Mouse (Mus musculus) embryonic facial prominence, embryonic 14.5 days (tissue): Measurements from ENCODE around the gene Vps4b. TPM values are rescaled to one million over a fixed set of nuclear protein-coding genes. Genes with fewer than 3 reads are reported as not detected.
"Not testable (repeated sequence)": the region's sequence is repeated elsewhere in the genome, so short reads cannot be mapped to it uniquely, and the experiment has no call there.

Experiments used
- ATAC-seq: fragments of 200-750 bp; cut with Nextera tagmentation; 2 replicates; pipeline ENCODE4 v1.8.0; 2017; ENCODE audit warnings: low read depth, moderate number of reproducible peaks, moderate TSS enrichment
- DNase-seq: peaks from one replicate; pipeline ENCODE4 v3.0.0-alpha.2; 2015; ENCODE audit warnings: low spot score
- H3K27ac ChIP-seq: fragments of 300-500 bp; sonication (generic); replicated peaks from 2 replicates; pipeline ENCODE4 v1.5.1; 2014; ENCODE audit warnings: low read depth, mild to moderate bottlenecking, low read length, moderate library complexity
- H3K27me3 ChIP-seq: fragments of 300-500 bp; sonication (generic); replicated peaks from 2 replicates; pipeline ENCODE4 v1.6.1; 2014; ENCODE audit warnings: low read length; ENCODE audit not compliant: control insufficient read depth, insufficient read depth
- H3K36me3 ChIP-seq: fragments of 300-500 bp; sonication (generic); 2 replicates; pipeline ENCODE4 v1.6.1; 2014; ENCODE audit warnings: low read length, mixed read lengths; ENCODE audit not compliant: control insufficient read depth, insufficient read depth
- H3K4me1 ChIP-seq: fragments of 300-500 bp; sonication (generic); 2 replicates; pipeline ENCODE4 v1.6.1; 2014; ENCODE audit warnings: antibody characterized with exemption, low read length; ENCODE audit not compliant: control insufficient read depth, insufficient read depth
- H3K4me2 ChIP-seq: fragments of 300-500 bp; sonication (generic); 2 replicates; pipeline ENCODE4 v1.6.1; 2014; ENCODE audit warnings: low read depth, mild to moderate bottlenecking, low read length, moderate library complexity, mixed read lengths
- H3K4me3 ChIP-seq: fragments of 300-500 bp; sonication (generic); 2 replicates; pipeline ENCODE4 v1.5.1; 2014; ENCODE audit warnings: low read depth, mild to moderate bottlenecking, low read length
- H3K9ac ChIP-seq: fragments of 300-500 bp; sonication (generic); 2 replicates; pipeline ENCODE4 v1.6.1; 2014; ENCODE audit warnings: low read depth, mild to moderate bottlenecking, low read length, moderate library complexity, mixed read lengths
- H3K9me3 ChIP-seq: fragments of 300-500 bp; sonication (generic); 2 replicates; pipeline ENCODE4 v1.6.1; 2016; ENCODE audit warnings: low read length; ENCODE audit not compliant: control insufficient read depth
- WGBS: fragments of 180-500 bp; shearing (Covaris S2); extraction: QIAGEN DNeasy Blood & Tissue Kit; methylation state at CpG from one replicate; pipeline ENCODE4 v1.1.7; 2014; 5-methylcytosine and 5-hydroxymethylcytosine counted together
- polyA plus RNA-seq: library from polyadenylated mRNA; unstranded; fragments of >200 nt; fragmentation: Nextera tagmentation; extraction: Ambion mirVana; gene quantifications from 2 replicates; pipeline ENCODE4 v1.2.1, GENCODE M21; 2014

Vps4b gene
- polyA plus RNA-seq, 1 experiment from 2014 or later, result 54.9 TPM

DNA sequence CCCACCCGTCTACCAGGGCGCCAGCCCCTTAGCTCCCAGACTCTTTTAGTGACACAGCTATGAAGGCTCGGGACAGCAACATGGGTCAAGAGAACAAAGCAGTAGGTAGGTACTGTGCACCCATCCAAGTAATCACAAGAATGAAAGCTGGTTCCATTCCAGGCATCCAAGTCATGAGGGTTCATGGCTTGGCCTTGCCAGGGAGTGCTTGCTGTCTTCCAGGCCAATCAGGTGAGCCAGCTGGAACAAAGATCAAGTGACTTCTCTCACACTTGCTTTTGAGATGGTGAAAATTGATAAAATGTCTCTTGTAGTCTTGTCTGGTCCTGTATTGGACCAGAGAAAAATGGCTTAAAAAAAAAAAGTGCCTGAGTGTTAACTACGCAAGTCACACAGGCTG, 55.8 kb downstream of the Vps4b start:
- ATAC-seq, result no peak
- Histone ChIP-seq H3K4me3 (no peak overlapping the region), H3K9ac (no peak overlapping the region), H3K9me3 (no peaks in the 10 kb centered on the region), H3K27ac (no peak overlapping the region), H3K4me2 (no peak overlapping the region), H3K4me1 (no peaks in the 10 kb centered on the region), H3K27me3 (no peaks in the 10 kb centered on the region), H3K36me3 (peaks cover 39% of the 10 kb centered on the region; the same call in 1 of the 2 replicates)
- no peak for DNase-seq
- WGBS, result 94% methylated on average over 4 of the region's 4 CpGs

DNA sequence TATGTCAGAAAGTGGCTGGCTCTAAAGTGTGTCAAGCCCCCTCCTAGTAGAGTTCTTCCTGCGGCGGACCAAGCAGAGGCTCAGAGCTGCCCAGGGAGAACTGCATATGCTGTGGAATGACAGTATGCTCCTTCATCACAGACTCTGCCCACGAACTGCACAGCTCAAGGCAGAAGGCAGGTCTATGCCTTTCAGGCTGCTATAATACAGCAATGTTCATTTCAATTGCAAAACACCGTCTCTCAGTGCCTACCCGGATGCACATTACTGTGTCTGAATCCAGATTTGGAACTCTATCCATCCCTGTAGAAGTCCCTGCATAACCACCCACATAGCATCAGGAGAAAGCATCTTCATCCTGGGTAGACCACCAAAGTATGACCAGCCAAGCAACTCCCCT, 56.7 kb downstream of the Vps4b start:
- H3K4me2 ChIP-seq, result no peak overlapping the region
- H3K9me3 ChIP-seq, result no peaks in the 10 kb centered on the region
- 92% methylated on average over 5 of the region's 5 CpGs for WGBS
- H3K27me3 ChIP-seq, result no peaks in the 10 kb centered on the region
- no peak overlapping the region for H3K4me3 ChIP-seq
- no peaks in the 10 kb centered on the region for H3K4me1 ChIP-seq
- H3K9ac ChIP-seq, result no peak overlapping the region
- H3K36me3 ChIP-seq, result peaks cover 34% of the 10 kb centered on the region; the same call in 1 of the 2 replicates
- no peak overlapping the region for H3K27ac ChIP-seq
- ATAC-seq, result no peak
- DNase-seq, result no peak

DNA sequence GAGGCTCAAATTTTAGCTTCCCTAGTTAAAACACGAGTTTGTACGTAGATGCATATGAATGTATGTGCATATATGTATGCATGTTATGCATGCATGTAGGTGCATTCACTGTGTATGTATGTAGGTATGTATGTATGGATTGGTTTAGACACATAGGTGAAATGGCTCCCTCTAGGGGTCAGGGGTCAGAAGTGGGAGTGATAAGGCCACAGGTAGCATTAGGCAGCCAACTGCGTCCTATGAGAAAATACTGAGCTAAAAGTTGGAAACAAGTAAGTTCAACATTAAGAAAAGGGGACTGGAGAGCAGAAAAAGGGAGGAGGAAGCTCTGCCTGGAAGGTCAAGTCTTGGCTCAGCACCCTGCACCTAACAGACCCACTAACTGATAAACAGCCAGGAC, 58.4 kb downstream of the Vps4b start:
- Histone ChIP-seq H3K36me3 (peaks cover 41% of the 10 kb centered on the region; the same call in 1 of the 2 replicates), H3K4me2 (no peak overlapping the region), H3K9ac (no peak overlapping the region), H3K27me3 (no peaks in the 10 kb centered on the region), H3K4me1 (no peaks in the 10 kb centered on the region), H3K9me3 (no peaks in the 10 kb centered on the region), H3K4me3 (no peak overlapping the region), H3K27ac (no peak overlapping the region)
- DNase-seq (no peak), ATAC-seq (no peak)
- 87% methylated on average over 3 of the region's 3 CpGs for WGBS

DNA sequence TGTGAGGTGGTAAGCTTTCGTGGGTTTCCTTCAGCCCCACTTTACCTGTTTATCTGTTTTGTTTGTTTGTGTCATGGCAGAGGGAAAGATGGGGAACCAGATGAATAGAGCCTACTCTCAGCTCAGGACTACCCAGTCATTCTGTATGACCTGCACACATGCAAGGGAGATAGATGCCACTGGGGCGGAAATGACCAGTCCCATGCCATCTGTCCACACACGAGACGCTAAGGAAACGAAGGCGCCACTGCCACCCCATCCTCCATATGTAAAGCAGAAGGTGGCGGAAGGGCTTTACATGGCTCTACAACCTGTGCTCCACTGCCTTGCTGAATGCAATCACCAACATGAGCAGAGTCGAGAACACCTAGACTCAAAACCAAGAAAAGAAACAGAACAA, 60.3 kb downstream of the Vps4b start:
- Histone ChIP-seq H3K27ac (no peak overlapping the region), H3K27me3 (no peaks in the 10 kb centered on the region), H3K36me3 (0 out of 2 replicates have a peak, but pooled peaks cover 36% of the 10 kb centered on the region), H3K9me3 (no peaks in the 10 kb centered on the region), H3K9ac (no peak overlapping the region), H3K4me1 (no peaks in the 10 kb centered on the region), H3K4me3 (no peak overlapping the region), H3K4me2 (no peak overlapping the region)
- ATAC-seq (no peak), DNase-seq (no peak)
- 93% methylated on average over 8 of the region's 8 CpGs for WGBS

DNA sequence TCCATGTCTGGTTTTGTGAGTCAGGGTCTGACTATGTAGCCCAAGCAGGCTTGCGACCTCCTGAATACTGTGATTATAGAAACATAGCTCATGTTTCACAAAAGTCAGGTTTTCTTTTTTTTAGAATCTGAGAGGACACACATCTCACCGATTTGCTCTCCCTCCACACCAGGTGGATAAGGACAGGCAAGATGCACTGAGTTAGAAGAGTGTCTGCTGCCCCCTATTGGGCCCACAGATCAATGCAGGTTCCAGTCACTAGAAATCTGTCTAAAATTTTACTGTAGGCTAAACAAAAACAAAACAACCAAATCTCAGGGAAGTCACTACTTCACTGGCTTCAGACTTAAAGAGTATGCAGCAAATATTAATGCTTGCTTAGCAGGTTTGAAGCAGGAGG, 60.9 kb downstream of the Vps4b start:
- no peak for ATAC-seq
- Histone ChIP-seq H3K36me3 (0 out of 2 replicates have a peak, but pooled peaks cover 31% of the 10 kb centered on the region), H3K4me2 (no peak overlapping the region), H3K27me3 (no peaks in the 10 kb centered on the region), H3K27ac (no peak overlapping the region), H3K9me3 (no peaks in the 10 kb centered on the region), H3K4me3 (no peak overlapping the region), H3K4me1 (no peaks in the 10 kb centered on the region), H3K9ac (no peak overlapping the region)
- 40% methylated on average over 2 of the region's 2 CpGs for WGBS
- no peak for DNase-seq

DNA sequence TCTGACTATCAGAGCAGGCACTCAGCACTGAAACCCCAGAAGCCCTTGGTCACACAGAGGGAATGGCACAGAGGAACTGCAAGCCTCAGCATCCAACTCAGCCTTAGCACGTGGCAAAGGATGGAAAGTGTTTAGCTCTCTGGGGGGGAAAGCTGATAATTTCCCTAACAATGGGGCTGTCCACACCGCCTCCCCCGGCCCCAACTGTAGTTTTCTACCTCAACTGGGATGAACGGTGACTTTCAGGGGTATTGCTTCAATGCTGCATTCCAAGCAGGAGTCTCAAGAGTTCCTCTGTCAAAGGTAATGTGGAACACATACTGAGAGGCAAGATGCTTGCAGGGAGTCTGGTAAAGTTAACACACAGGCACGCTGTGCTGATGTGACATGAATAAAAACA, 74.5 kb downstream of the Vps4b start:
- Histone ChIP-seq H3K4me2 (no peak overlapping the region), H3K4me3 (no peak overlapping the region), H3K4me1 (no peaks in the 10 kb centered on the region), H3K36me3 (0 out of 2 replicates have a peak, but pooled peaks cover 4% of the 10 kb centered on the region), H3K27me3 (no peaks in the 10 kb centered on the region), H3K27ac (no peak overlapping the region), H3K9ac (no peak overlapping the region), H3K9me3 (no peaks in the 10 kb centered on the region)
- DNase-seq (no peak), ATAC-seq (no peak)
- 30% methylated on average over 5 of the region's 5 CpGs for WGBS

DNA sequence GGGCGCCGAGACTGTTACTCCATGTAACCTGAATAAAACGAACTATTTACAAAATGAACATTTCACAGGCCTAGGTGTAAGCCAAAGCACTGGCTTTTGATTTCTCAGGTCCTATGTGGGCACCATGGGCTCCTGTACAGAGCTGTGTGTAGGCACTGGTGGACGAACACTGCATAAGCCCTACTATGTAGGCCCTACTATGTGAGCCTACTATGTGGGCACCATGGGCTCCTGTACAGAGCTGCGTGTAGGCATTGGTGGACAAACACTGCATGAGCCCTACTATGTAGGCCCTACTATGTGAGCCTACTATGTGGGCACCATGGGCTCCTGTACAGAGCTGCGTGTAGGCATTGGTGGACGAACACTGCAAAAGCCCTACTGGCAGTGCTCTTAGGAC, 78.8 kb downstream of the Vps4b start:
- not testable (repeated sequence) for H3K4me2 ChIP-seq, H3K27me3 ChIP-seq, ATAC-seq, H3K27ac ChIP-seq, H3K4me3 ChIP-seq, H3K9me3 ChIP-seq, H3K36me3 ChIP-seq, H3K4me1 ChIP-seq, DNase-seq, H3K9ac ChIP-seq
- WGBS, result 71% methylated on average over 7 of the region's 7 CpGs

DNA sequence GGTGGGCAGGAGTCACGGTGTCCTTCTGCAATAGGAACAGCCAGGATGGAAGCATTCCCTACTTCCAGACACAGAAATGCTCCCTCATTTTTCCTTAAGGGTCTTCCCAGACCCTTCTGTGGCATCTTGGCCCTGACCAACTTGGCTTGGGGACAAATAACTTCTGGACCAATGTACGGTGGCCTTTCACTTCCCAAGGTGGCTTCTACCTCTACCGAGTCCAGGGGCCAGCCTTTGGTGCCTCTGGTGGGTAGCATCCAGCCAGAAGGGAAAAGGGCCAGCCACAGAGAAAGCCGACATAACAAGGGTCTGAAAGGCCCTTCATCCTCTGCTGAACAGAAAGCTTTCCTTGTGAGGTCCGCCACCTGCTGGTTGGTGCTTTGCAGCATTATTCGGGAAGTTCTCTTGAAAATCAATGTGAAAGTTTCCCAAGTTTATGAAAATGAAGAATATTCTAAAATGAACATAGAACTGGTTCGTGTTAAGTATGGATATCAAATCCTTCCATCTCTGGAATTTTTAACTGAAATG, 79.4 kb downstream of the Vps4b start:
- WGBS, result 27% methylated on average over 7 of the region's 7 CpGs
- H3K27me3 ChIP-seq, result peaks cover 3% of the 10 kb centered on the region; the same call in 1 of the 2 replicates
- peak overlapping the region; percentile 0; the same call in 1 of the 2 replicates for H3K9ac ChIP-seq
- no peak overlapping the region for H3K27ac ChIP-seq
- no peak for ATAC-seq
- H3K4me1 ChIP-seq, result peaks cover 8% of the 10 kb centered on the region
- H3K4me2 ChIP-seq, result no peak overlapping the region
- H3K36me3 ChIP-seq, result no peaks in the 10 kb centered on the region
- H3K9me3 ChIP-seq, result no peaks in the 10 kb centered on the region
- H3K4me3 ChIP-seq, result no peak overlapping the region
- DNase-seq, result peak; percentile 91

DNA sequence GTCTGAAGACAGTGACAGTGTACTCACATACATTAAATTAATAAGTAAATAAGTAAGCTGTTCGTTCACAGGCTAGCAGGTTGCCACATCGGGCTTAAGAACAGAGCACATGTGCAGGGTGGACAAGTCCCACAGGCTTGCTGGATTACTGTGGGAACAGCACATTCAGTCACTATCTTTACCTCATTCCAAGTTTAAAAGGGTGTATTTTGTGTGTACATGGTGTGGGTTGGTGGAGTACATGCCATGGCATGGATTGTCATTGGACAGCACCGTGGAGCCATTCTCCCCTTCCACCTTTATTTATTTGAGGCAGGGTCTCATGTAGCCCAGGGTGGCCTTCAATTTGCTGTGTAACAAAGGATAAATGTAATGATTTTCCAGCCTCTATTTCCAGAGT, 80.4 kb downstream of the Vps4b start:
- H3K27ac ChIP-seq, result no peak overlapping the region
- H3K9ac ChIP-seq, result no peak overlapping the region
- no peak overlapping the region for H3K4me3 ChIP-seq
- 79% methylated on average over 3 of the region's 3 CpGs for WGBS
- no peak overlapping the region for H3K4me2 ChIP-seq
- ATAC-seq, result no peak
- no peaks in the 10 kb centered on the region for H3K36me3 ChIP-seq
- H3K27me3 ChIP-seq, result peaks cover 3% of the 10 kb centered on the region; the same call in 1 of the 2 replicates
- no peak for DNase-seq
- H3K4me1 ChIP-seq, result peaks cover 16% of the 10 kb centered on the region
- no peaks in the 10 kb centered on the region for H3K9me3 ChIP-seq
